9 mouse cellular contexts compared by ENCODE assay signal in the genomic region with DNA sequence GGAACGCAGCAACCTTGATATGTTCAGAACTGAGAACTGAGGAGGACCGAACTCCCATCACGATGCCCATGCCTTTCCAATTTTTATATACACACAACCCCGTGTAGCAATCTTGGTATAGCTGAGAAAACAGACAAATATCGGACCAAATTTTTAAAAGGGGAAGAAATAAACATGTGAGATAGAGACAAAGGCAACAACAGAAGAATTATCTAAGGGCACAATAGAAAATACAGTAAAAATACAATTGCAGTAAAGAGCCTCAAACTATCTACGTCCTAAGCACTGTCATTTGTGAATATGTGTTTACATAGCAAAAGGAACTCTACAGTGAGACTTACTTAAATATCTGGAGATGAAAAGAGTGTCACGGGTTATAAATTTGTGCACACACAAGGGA. TPM values are rescaled to one million over a fixed set of nuclear protein-coding genes. Genes with fewer than 3 reads are reported as not detected.
DNase-seq lines count a peak whose midpoint lies in the region; ATAC-seq and TF ChIP-seq lines count a peak whose summit lies in the region.
"Had no signal": no experiment of that assay in that cellular context is flagged by ENCODE, and none has a peak within 500 bp of the region (broad histone marks: within the 10 kb centered on the region; RNA-seq: fewer than 3 reads in every experiment).

TSS of gene Gpr37 (minus strand) at position 101 of the 400 bp plus-strand sequence.

- H3K27ac ChIP-seq in heart, embryonic 16.5 days (ENCODE audit: low read length), result peak within 1 kb of the TSS; percentile 62
- H3K27ac ChIP-seq in bone marrow macrophage, adult 2 months (ENCODE audit: insufficient read depth, low read depth, low read length), result no peak within 1 kb of the TSS
- H3K27ac ChIP-seq in hindbrain, embryonic 12.5 days, result peak within 1 kb of the TSS; percentile 44; the same call in 1 of the 2 replicates
- H3K27ac ChIP-seq in liver, embryonic 14.5 days, result no peak within 1 kb of the TSS

- H3K36me3 ChIP-seq in heart, embryonic 16.5 days (ENCODE audit: control insufficient read depth, insufficient read depth), result no peaks in the 10 kb centered on the region
- no peaks in the 10 kb centered on the region for H3K36me3 ChIP-seq in hindbrain, embryonic 12.5 days
- no peaks in the 10 kb centered on the region for H3K36me3 ChIP-seq in liver, embryonic 14.5 days (replicated peaks; ENCODE audit: control insufficient read depth, insufficient read depth, low read depth)

- ATAC-seq in heart, embryonic 16.5 days (replicated peaks; ENCODE audit: extremely low read depth, insufficient read depth, low FRiP score), result no peak
- no peak; the same call in 1 of the 2 replicates for ATAC-seq in hindbrain, embryonic 12.5 days (ENCODE audit: low FRiP score)
- no peak for ATAC-seq in liver, embryonic 14.5 days (ENCODE audit: insufficient read depth)

- H3K27me3 ChIP-seq in heart, embryonic 16.5 days (ENCODE audit: control insufficient read depth, insufficient read depth, low read length), result peaks cover 3% of the 10 kb centered on the region; the same call in 1 of the 2 replicates
- H3K27me3 ChIP-seq in hindbrain, embryonic 12.5 days, result peaks cover 21% of the 10 kb centered on the region
- peaks cover 26% of the 10 kb centered on the region for H3K27me3 ChIP-seq in liver, embryonic 14.5 days (ENCODE audit: control insufficient read depth, insufficient read depth, low read length)

- TF ChIP-seq CTCF in bone marrow macrophage, adult 2 months (IDR thresholded peaks at IDR 0.05; ENCODE audit: low read depth, low read length), result no peak
- no peak for TF ChIP-seq CTCF in liver, embryonic 14.5 days (IDR thresholded peaks at IDR 0.05; ENCODE audit: low read depth)

- no peak for DNase-seq in heart, adult 8-10 months (ENCODE audit: low spot score)
- DNase-seq in liver, embryonic 14.5 days (ENCODE audit: low read depth in 3 of 3, low spot score in 3 of 3), result no peak
- DNase-seq in right cerebral cortex, postnatal 10 days (ENCODE audit: low spot score in 2 of 2), result no peak
- DNase-seq in gastrocnemius, postnatal 4 days (ENCODE audit: low spot score in 2 of 2), result no peak
- no peak for DNase-seq in retina, postnatal 1 day

- no peaks in the 10 kb centered on the region for H3K9me3 ChIP-seq in heart, embryonic 16.5 days (replicated peaks; ENCODE audit: control insufficient read depth, low read length)
- H3K9me3 ChIP-seq in hindbrain, embryonic 12.5 days (replicated peaks), result no peaks in the 10 kb centered on the region
- H3K9me3 ChIP-seq in liver, embryonic 14.5 days (ENCODE audit: control insufficient read depth, low read length), result no peaks in the 10 kb centered on the region

- H3K9ac ChIP-seq in heart, embryonic 16.5 days (ENCODE audit: low read length), result peak within 1 kb of the TSS; percentile 75
- H3K9ac ChIP-seq in hindbrain, embryonic 12.5 days, result peak within 1 kb of the TSS; percentile 63
- H3K9ac ChIP-seq in liver, embryonic 14.5 days (replicated peaks), result no peak within 1 kb of the TSS

- no peak for TF ChIP-seq EP300 in liver, embryonic 14.5 days (IDR thresholded peaks at IDR 0.05; ENCODE audit: low read depth)

- peaks cover 7% of the 10 kb centered on the region; the same call in 1 of the 2 replicates for H3K4me1 ChIP-seq in heart, embryonic 16.5 days (ENCODE audit: control insufficient read depth, insufficient read depth, low read length)
- H3K4me1 ChIP-seq in bone marrow macrophage, adult 2 months (ENCODE audit: control insufficient read depth, insufficient read depth, low read length), result no peaks in the 10 kb centered on the region
- peaks cover 10% of the 10 kb centered on the region for H3K4me1 ChIP-seq in hindbrain, embryonic 12.5 days
- H3K4me1 ChIP-seq in liver, embryonic 14.5 days (replicated peaks; ENCODE audit: control insufficient read depth in 2 of 2, insufficient read depth in 2 of 2, low read length in 1 of 2), result no peaks in the 10 kb centered on the region

- peak within 1 kb of the TSS; percentile 95 for H3K4me2 ChIP-seq in heart, embryonic 16.5 days (ENCODE audit: low read depth, low read length)
- peak within 1 kb of the TSS; percentile 93 for H3K4me2 ChIP-seq in hindbrain, embryonic 12.5 days (replicated peaks)
- peak within 1 kb of the TSS; percentile 44 for H3K4me2 ChIP-seq in liver, embryonic 14.5 days (ENCODE audit: low read depth)

- TF ChIP-seq POLR2A in bone marrow macrophage, adult 2 months (IDR thresholded peaks at IDR 0.05; ENCODE audit: borderline replicate concordance, low read depth, low read length), result no peak

- H3K4me3 ChIP-seq in heart, embryonic 16.5 days (ENCODE audit: low read length), result peak within 1 kb of the TSS; percentile 75
- peak within 1 kb of the TSS; percentile 41 for H3K4me3 ChIP-seq in bone marrow macrophage, adult 2 months (ENCODE audit: insufficient read depth, low read length)
- H3K4me3 ChIP-seq in hindbrain, embryonic 12.5 days, result peak within 1 kb of the TSS; percentile 58
- peak within 1 kb of the TSS; percentile 37 to 46 for H3K4me3 ChIP-seq in liver, embryonic 14.5 days (ENCODE audit: insufficient read depth in 1 of 2, low read depth in 2 of 2, low read length in 2 of 2)

- WGBS in heart, embryonic 16.5 days, result 33% methylated on average over 7 of the region's 7 CpGs
- WGBS in hindbrain, embryonic 12.5 days, result 43% methylated on average over 7 of the region's 7 CpGs
- WGBS in liver, embryonic 14.5 days (ENCODE audit: insufficient replicate concordance), result 25% methylated on average over 7 of the region's 7 CpGs

RNA-seq across cellular contexts. Expression of gene Gpr37, which starts in this region (rescaled TPM):
- polyA plus RNA-seq in heart, embryonic 16.5 days (2015; fragmentation: Nextera tagmentation; extraction: Ambion mirVana), result 1.5 and 1.7 TPM in 2 replicates
- total RNA-seq in heart, adult 8-10 months (2022), result under 1 TPM in 1 of 4 experiments, not detected in 3; 0.09 TPM
- not detected in 2 replicates for polyA plus RNA-seq in bone marrow macrophage, adult 2 months (2012; ENCODE audit: insufficient read depth, insufficient read length, missing spikeins)
- 4.0 and 4.8 TPM in 2 replicates for polyA plus RNA-seq in hindbrain, embryonic 12.5 days (2016; fragmentation: Nextera tagmentation; extraction: Ambion mirVana)
- 0.02 TPM in 2 replicates for polyA plus RNA-seq in liver, embryonic 14.5 days (2012; rRNA removed)
- 0.03 and 0.04 TPM in 2 replicates for polyA plus RNA-seq in liver, embryonic 14.5 days (2014; fragmentation: Nextera tagmentation; extraction: Ambion mirVana)
- 1 to 10 TPM; 1.6 to 1.9 TPM for total RNA-seq in gastrocnemius, postnatal 4 days (2021)
- total RNA-seq: MEL had no signal

Comparison
In these comparisons a context has a peak if more than half of its experiments do, and no peak if none do; other contexts are left out.
1. H3K27ac ChIP-seq: peak in heart, embryonic 16.5 days (single experiment) and hindbrain, embryonic 12.5 days (single experiment); none in bone marrow macrophage, adult 2 months (single experiment) and liver, embryonic 14.5 days (single experiment).
2. H3K4me2 ChIP-seq: peak in every context shown above with its lines; median percentile 95 in heart, embryonic 16.5 days; 93 in hindbrain, embryonic 12.5 days; 44 in liver, embryonic 14.5 days.
3. Peak in every context shown above with its lines, with median percentiles within 50 percentile points of each other: H3K4me3 ChIP-seq.